Mouse (Mus musculus): Measurements from ENCODE around the gene Pde6h. TPM values are rescaled to one million over a fixed set of nuclear protein-coding genes. Genes with fewer than 3 reads are reported as not detected.
A peak's percentile ranks its signal among the peaks of the same experiment; 100 is the strongest.

The Pde6h gene
- polyA plus RNA-seq, 1 experiment from 2014 or later: 0.09 TPM

GRCm38 (mm10) chr6:136939326-136940187 lies 15.9 kb downstream of the Pde6h start:
- no peak overlapping the region for H3K4me2 ChIP-seq (replicated peaks; ENCODE audit: low read depth, low read length)
- H3K27ac ChIP-seq (ENCODE audit: low read length): peak overlapping the region; percentile 83; the same call in 1 of the 2 replicates
- no peaks in the 10 kb centered on the region for H3K9me3 ChIP-seq (ENCODE audit: control insufficient read depth, low read depth, low read length)
- no peak overlapping the region for H3K4me3 ChIP-seq (ENCODE audit: low read depth, low read length)
- ATAC-seq (ENCODE audit: insufficient number of reproducible peaks, insufficient read depth, low FRiP score, low read depth): no peak
- peaks cover 16% of the 10 kb centered on the region for H3K4me1 ChIP-seq (ENCODE audit: control insufficient read depth, insufficient read depth, low read length)
- no peak overlapping the region for H3K9ac ChIP-seq (replicated peaks; ENCODE audit: low read depth, low read length)
- 77% methylated on average over 14 of the region's 14 CpGs for WGBS
- H3K27me3 ChIP-seq (ENCODE audit: control insufficient read depth, insufficient read depth, low read length): no peaks in the 10 kb centered on the region
- no peaks in the 10 kb centered on the region for H3K36me3 ChIP-seq (ENCODE audit: control insufficient read depth, insufficient read depth, low read length)

- H3K9ac ChIP-seq (replicated peaks; ENCODE audit: low read depth, low read length): no peak overlapping the region
- H3K9me3 ChIP-seq (ENCODE audit: control insufficient read depth, low read depth, low read length): no peaks in the 10 kb centered on the region
- peaks cover 16% of the 10 kb centered on the region for H3K4me1 ChIP-seq (ENCODE audit: control insufficient read depth, insufficient read depth, low read length)
- H3K27ac ChIP-seq (ENCODE audit: low read length): peak overlapping the region; percentile 83; the same call in 1 of the 2 replicates
- H3K36me3 ChIP-seq (ENCODE audit: control insufficient read depth, insufficient read depth, low read length): no peaks in the 10 kb centered on the region
- no peak overlapping the region for H3K4me3 ChIP-seq (ENCODE audit: low read depth, low read length)
- no peak overlapping the region for H3K4me2 ChIP-seq (replicated peaks; ENCODE audit: low read depth, low read length)
- H3K27me3 ChIP-seq (ENCODE audit: control insufficient read depth, insufficient read depth, low read length): no peaks in the 10 kb centered on the region
- ATAC-seq (ENCODE audit: insufficient number of reproducible peaks, insufficient read depth, low FRiP score, low read depth): no peak
- WGBS: 72% methylated on average over 11 of the region's 11 CpGs
Measured at GRCm38 (mm10) chr6:136940188-136940960, 16.7 kb downstream of the Pde6h start.

- 22% methylated on average over 12 of the region's 12 CpGs for WGBS
Measured at GRCm38 (mm10) chr6:136941051-136942021, 17.7 kb downstream of the Pde6h start, which contains the start of gene Arhgdib. Arhgdib (minus strand) TSS chr6:136941899.

GRCm38 (mm10) chr6:136942280-136942679 lies 18.6 kb downstream of the Pde6h start:
- Histone ChIP-seq H3K27ac (ENCODE audit: low read length) (no peak overlapping the region), H3K9me3 (ENCODE audit: control insufficient read depth, low read depth, low read length) (no peaks in the 10 kb centered on the region), H3K27me3 (ENCODE audit: control insufficient read depth, insufficient read depth, low read length) (no peaks in the 10 kb centered on the region), H3K9ac (replicated peaks; ENCODE audit: low read depth, low read length) (no peak overlapping the region), H3K4me2 (replicated peaks; ENCODE audit: low read depth, low read length) (no peak overlapping the region), H3K36me3 (ENCODE audit: control insufficient read depth, insufficient read depth, low read length) (no peaks in the 10 kb centered on the region), H3K4me3 (ENCODE audit: low read depth, low read length) (no peak overlapping the region), H3K4me1 (ENCODE audit: control insufficient read depth, insufficient read depth, low read length) (peaks cover 16% of the 10 kb centered on the region)
- no peak for ATAC-seq (ENCODE audit: insufficient number of reproducible peaks, insufficient read depth, low FRiP score, low read depth)
- WGBS: 80% methylated on average over 9 of the region's 9 CpGs

More at GRCm38 (mm10) chr6:136941051-136942021, 17.7 kb downstream of the Pde6h start, which contains the start of gene Arhgdib:
- no peaks in the 10 kb centered on the region for H3K27me3 ChIP-seq (ENCODE audit: control insufficient read depth, insufficient read depth, low read length)
- H3K36me3 ChIP-seq (ENCODE audit: control insufficient read depth, insufficient read depth, low read length): no peaks in the 10 kb centered on the region
- 0 out of 2 replicates have a peak within 1 kb of the TSS, but pooled peaks have one; percentile 8 for H3K4me2 ChIP-seq (replicated peaks; ENCODE audit: low read depth, low read length)
- H3K9ac ChIP-seq (replicated peaks; ENCODE audit: low read depth, low read length): no peak within 1 kb of the TSS; the same call in 1 of the 2 replicates
- no peak within 1 kb of the TSS for H3K4me3 ChIP-seq (ENCODE audit: low read depth, low read length)
- no peaks in the 10 kb centered on the region for H3K9me3 ChIP-seq (ENCODE audit: control insufficient read depth, low read depth, low read length)
- peak; percentile 47; the same call in 1 of the 2 replicates for ATAC-seq (ENCODE audit: insufficient number of reproducible peaks, insufficient read depth, low FRiP score, low read depth)
- H3K4me1 ChIP-seq (ENCODE audit: control insufficient read depth, insufficient read depth, low read length): peaks cover 16% of the 10 kb centered on the region
- peak within 1 kb of the TSS; percentile 83; the same call in 1 of the 2 replicates for H3K27ac ChIP-seq (ENCODE audit: low read length)

GRCm38 (mm10) chr6:136943392-136943791 lies 19.8 kb downstream of the Pde6h start:
- Histone ChIP-seq H3K36me3 (ENCODE audit: control insufficient read depth, insufficient read depth, low read length) (no peaks in the 10 kb centered on the region), H3K9me3 (ENCODE audit: control insufficient read depth, low read depth, low read length) (no peaks in the 10 kb centered on the region), H3K4me3 (ENCODE audit: low read depth, low read length) (no peak overlapping the region), H3K4me1 (ENCODE audit: control insufficient read depth, insufficient read depth, low read length) (peaks cover 16% of the 10 kb centered on the region), H3K4me2 (replicated peaks; ENCODE audit: low read depth, low read length) (no peak overlapping the region), H3K9ac (replicated peaks; ENCODE audit: low read depth, low read length) (no peak overlapping the region), H3K27ac (ENCODE audit: low read length) (no peak overlapping the region), H3K27me3 (ENCODE audit: control insufficient read depth, insufficient read depth, low read length) (no peaks in the 10 kb centered on the region)
- no peak for ATAC-seq (ENCODE audit: insufficient number of reproducible peaks, insufficient read depth, low FRiP score, low read depth)

GRCm38 (mm10) chr6:136944511-136944910 lies 20.9 kb downstream of the Pde6h start:
- Histone ChIP-seq H3K4me1 (ENCODE audit: control insufficient read depth, insufficient read depth, low read length) (peaks cover 16% of the 10 kb centered on the region), H3K27me3 (ENCODE audit: control insufficient read depth, insufficient read depth, low read length) (no peaks in the 10 kb centered on the region), H3K4me2 (replicated peaks; ENCODE audit: low read depth, low read length) (no peak overlapping the region), H3K9ac (replicated peaks; ENCODE audit: low read depth, low read length) (no peak overlapping the region), H3K27ac (ENCODE audit: low read length) (no peak overlapping the region), H3K36me3 (ENCODE audit: control insufficient read depth, insufficient read depth, low read length) (no peaks in the 10 kb centered on the region), H3K9me3 (ENCODE audit: control insufficient read depth, low read depth, low read length) (no peaks in the 10 kb centered on the region), H3K4me3 (ENCODE audit: low read depth, low read length) (no peak overlapping the region)
- WGBS: 57% methylated on average over 8 of the region's 8 CpGs
- ATAC-seq (ENCODE audit: insufficient number of reproducible peaks, insufficient read depth, low FRiP score, low read depth): no peak

GRCm38 (mm10) chr6:136946241-136946640 lies 22.6 kb downstream of the Pde6h start:
- Histone ChIP-seq H3K36me3 (ENCODE audit: control insufficient read depth, insufficient read depth, low read length) (no peaks in the 10 kb centered on the region), H3K27me3 (ENCODE audit: control insufficient read depth, insufficient read depth, low read length) (no peaks in the 10 kb centered on the region), H3K4me2 (replicated peaks; ENCODE audit: low read depth, low read length) (no peak overlapping the region), H3K9ac (replicated peaks; ENCODE audit: low read depth, low read length) (no peak overlapping the region), H3K9me3 (ENCODE audit: control insufficient read depth, low read depth, low read length) (no peaks in the 10 kb centered on the region), H3K4me3 (ENCODE audit: low read depth, low read length) (no peak overlapping the region), H3K27ac (ENCODE audit: low read length) (no peak overlapping the region), H3K4me1 (ENCODE audit: control insufficient read depth, insufficient read depth, low read length) (peaks cover 7% of the 10 kb centered on the region)
- ATAC-seq (ENCODE audit: insufficient number of reproducible peaks, insufficient read depth, low FRiP score, low read depth): no peak
- WGBS: 70% methylated on average over 5 of the region's 5 CpGs

Measured in stomach, embryonic 14.5 days (tissue).